Mouse (Mus musculus): ENCODE results near the gene Mgat3.

- TF ChIP-seq POLR2A (IDR thresholded peaks at IDR 0.05; ENCODE audit: borderline replicate concordance, extremely low read depth, low read depth, low read length) (no peak), CTCF (IDR thresholded peaks at IDR 0.05; ENCODE audit: insufficient read depth, low read length) (no peak)
Observed at GRCm38 (mm10) chr15:80155707-80156106, 17.8 kb upstream of the Mgat3 start.
